Mouse (Mus musculus): ENCODE results near the gene Krtap14.

Krtap14 gene

GRCm38 (mm10) chr16:88826095-88826652 lies at the start of gene Krtap14:
Gene Krtap14 (minus strand): TSS chr16:88826145.
- DNase-seq (ENCODE audit: low spot score), result no peak

- DNase-seq (ENCODE audit: low spot score), result no peak
Measured at GRCm38 (mm10) chr16:88874169-88874568, 48.2 kb upstream of the Krtap14 start, which contains the start of gene Krtap19-2. Gene Krtap19-2 (minus strand): TSS chr16:88874269.

DNA sequence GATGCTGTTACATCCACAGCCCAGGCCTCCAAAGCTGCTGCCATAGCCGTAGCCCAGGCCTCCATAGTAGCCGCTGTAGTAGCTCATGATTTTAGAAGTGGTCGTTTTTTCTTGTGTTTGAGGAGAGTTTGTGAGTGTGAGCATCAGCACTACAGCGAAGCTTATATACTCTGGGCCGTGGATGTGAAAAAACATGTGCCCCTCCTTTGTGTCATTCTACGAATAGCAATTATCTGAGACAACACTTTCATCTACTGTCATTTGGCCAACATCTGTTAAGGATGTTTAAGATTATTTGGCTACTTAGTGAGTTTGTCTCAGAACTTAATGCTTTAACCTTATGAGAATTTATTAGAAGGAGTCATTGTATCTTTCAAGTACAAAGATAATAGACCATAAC lies 43.4 kb upstream of the Krtap14 start, which contains the start of gene Krtap19-1:
Gene Krtap19-1, minus strand, starts transcription at position 101 of the 400 bp plus-strand sequence.
- DNase-seq (ENCODE audit: low spot score), result no peak

- no peak for DNase-seq (ENCODE audit: low spot score)
Measured at GRCm38 (mm10) chr16:88864887-88865407, 39.0 kb upstream of the Krtap14 start.

- no peak for DNase-seq (ENCODE audit: low spot score)
Measured at GRCm38 (mm10) chr16:88851450-88851849, 25.5 kb upstream of the Krtap14 start.

DNA sequence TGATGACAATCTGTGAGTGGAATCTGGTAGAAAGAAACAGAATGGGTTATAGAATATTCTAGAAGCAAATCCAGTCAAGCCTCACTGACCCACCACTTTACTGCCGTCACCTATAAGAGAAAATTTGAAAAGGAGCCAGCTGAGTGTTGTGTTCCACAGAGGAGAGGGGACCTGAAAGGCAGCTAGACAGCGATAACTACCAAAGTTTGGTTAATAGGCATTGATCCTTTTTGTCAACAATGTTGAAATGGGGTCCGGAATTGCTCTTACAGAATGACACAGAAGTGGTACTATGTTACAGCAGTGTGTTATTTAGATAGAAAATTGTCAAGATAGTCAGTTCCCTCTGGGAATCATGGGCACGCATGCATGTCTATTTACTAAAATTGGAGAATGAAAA lies 22.6 kb upstream of the Krtap14 start:
- DNase-seq (ENCODE audit: low spot score), result no peak

- DNase-seq (ENCODE audit: low spot score), result no peak
Measured at GRCm38 (mm10) chr16:88847363-88847762, 21.4 kb upstream of the Krtap14 start.

DNA sequence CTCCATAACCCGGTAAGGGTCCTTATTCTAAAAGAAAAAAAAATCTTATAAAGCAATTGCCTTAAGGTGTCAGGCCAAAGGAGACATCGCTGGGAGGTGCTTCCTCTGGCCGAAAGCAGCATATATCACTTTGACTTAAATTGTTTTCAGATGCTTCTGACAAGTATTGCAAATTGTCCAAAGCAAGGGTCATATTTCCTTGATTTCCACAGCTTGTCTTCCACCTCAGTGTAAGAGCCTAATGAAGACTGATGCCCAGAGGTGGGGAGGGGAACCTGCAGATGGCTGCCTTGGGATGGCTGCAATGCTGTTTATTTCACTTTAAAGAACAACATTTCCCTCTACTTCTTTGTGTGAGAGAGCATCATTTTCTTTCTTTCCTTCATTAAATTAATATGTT lies 1.0 kb upstream of the Krtap14 start:
- DNase-seq (ENCODE audit: low spot score), result no peak

DNA sequence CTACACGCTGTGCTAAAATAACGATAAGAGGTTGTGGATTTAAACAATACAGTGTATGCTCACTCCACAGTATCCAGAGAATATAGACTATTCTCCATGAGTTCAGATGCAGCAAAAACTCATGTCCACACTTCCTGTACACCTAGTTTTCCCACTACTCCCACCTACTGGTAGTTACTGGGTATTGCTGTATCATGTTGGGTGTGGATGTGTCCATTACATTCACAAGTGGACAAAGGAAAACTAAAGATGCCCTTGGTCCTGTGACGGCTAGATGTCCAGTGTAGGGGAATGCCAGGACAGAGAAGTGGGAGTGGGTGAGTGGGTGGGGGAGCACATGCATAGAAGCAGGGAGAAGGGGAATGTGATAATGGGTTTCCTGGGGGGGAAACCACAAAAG lies 2.2 kb downstream of the Krtap14 start:
- DNase-seq (ENCODE audit: low spot score), result no peak

DNA sequence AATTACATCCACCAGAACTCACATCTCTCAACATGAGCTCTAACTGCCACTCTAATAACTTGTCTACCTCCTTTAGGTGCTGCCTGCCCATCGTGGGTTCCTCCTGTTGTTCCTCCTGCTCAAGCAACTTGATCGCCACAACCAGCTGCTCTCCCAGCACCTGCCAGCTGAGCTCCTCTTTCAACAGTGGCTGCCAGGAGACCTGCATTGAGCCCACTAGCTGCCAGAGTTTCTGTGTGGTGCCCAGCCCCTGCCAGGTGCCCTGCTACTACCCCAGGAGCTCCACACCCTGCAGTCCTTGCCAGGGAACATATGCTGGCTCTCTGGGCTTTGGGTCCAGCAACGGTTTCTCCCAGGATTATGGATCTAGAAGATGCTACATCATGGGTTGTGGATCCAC lies 5.9 kb downstream of the Krtap14 start, which contains the start of gene Krtap15:
Gene Krtap15, plus strand, starts transcription at position 150 of the 400 bp plus-strand sequence.
- no peak for DNase-seq (ENCODE audit: low spot score)

GRCm38 (mm10) chr16:88811827-88812226 lies 14.1 kb downstream of the Krtap14 start, which contains the start of gene Gm20741:
Gene Gm20741 (minus strand): TSS chr16:88812220.
- DNase-seq (ENCODE audit: low spot score), result no peak

- DNase-seq (ENCODE audit: low spot score), result no peak
Measured at GRCm38 (mm10) chr16:88786786-88787185, 39.2 kb downstream of the Krtap14 start.

- no peak for DNase-seq (ENCODE audit: low spot score)
Measured at GRCm38 (mm10) chr16:88777596-88777995, 48.3 kb downstream of the Krtap14 start, which contains the start of gene Gm5965. Gene Gm5965 (plus strand): TSS chr16:88777896.

DNA sequence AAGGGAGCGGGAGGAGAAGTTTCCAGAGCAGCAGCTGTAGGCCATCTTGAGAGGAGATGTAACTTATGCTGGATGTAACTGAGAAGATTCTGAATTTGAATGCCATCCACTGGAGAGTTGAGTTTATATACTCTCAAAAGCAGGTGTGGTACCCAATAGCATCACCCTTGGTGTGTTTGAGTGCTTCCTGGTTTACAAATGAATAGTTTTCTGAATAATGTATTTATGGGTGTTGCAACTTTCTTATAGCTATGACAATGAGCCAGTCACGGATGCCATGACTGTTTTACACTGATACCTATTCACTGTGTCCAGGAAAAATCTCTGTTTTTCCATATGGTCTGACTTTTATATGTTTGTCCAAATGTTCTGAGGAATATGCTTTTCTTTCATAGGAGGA lies 51.8 kb downstream of the Krtap14 start, which contains the start of gene 2310057N15Rik:
Gene 2310057N15Rik, minus strand, starts transcription at position 101 of the 400 bp plus-strand sequence.
- DNase-seq (ENCODE audit: low spot score), result no peak

Measured in ovary, postnatal 14 days (tissue).